ENCODE assay signal across 8 mouse cellular contexts in genomic region chr13:23620733-23621531, GRCm38 (mm10). TPM values are rescaled to one million over a fixed set of nuclear protein-coding genes. Genes with fewer than 3 reads are reported as not detected.
DNase-seq lines count a peak whose midpoint lies in the region; ATAC-seq and TF ChIP-seq lines count a peak whose summit lies in the region.

Gene Hist1h2be, minus strand, starts transcription at chr13:23621124.

- H3K9ac ChIP-seq in limb, embryonic 12.5 days (replicated peaks) = peak within 1 kb of the TSS; percentile 93
- peak within 1 kb of the TSS; percentile 71 for H3K9ac ChIP-seq in midbrain, embryonic 14.5 days (replicated peaks; ENCODE audit: low read length)

- TF ChIP-seq POLR2A in bone marrow macrophage, adult 2 months (IDR thresholded peaks at IDR 0.05; ENCODE audit: borderline replicate concordance, low read depth, low read length) = no peak
- TF ChIP-seq POLR2A in embryonic fibroblast, embryonic 13.5 days (IDR thresholded peaks at IDR 0.05; ENCODE audit: low read depth, low read length) = peak; percentile 86; the same call in 1 of the 2 replicates

- no peaks in the 10 kb centered on the region for H3K9me3 ChIP-seq in limb, embryonic 12.5 days
- no peaks in the 10 kb centered on the region for H3K9me3 ChIP-seq in midbrain, embryonic 14.5 days (ENCODE audit: control insufficient read depth, low read length)

- H3K36me3 ChIP-seq in limb, embryonic 12.5 days = no peaks in the 10 kb centered on the region
- no peaks in the 10 kb centered on the region for H3K36me3 ChIP-seq in midbrain, embryonic 14.5 days (ENCODE audit: control insufficient read depth, insufficient read depth, low read length)

- peaks cover 14% of the 10 kb centered on the region for H3K4me1 ChIP-seq in bone marrow macrophage, adult 2 months (ENCODE audit: control insufficient read depth, insufficient read depth, low read length)
- H3K4me1 ChIP-seq in embryonic fibroblast, embryonic 13.5 days (ENCODE audit: control insufficient read depth, insufficient read depth, low read length) = peaks cover 3% of the 10 kb centered on the region; the same call in 1 of the 2 replicates
- H3K4me1 ChIP-seq in limb, embryonic 12.5 days (replicated peaks) = peaks cover 10% of the 10 kb centered on the region
- peaks cover 13% of the 10 kb centered on the region for H3K4me1 ChIP-seq in midbrain, embryonic 14.5 days (ENCODE audit: control insufficient read depth, insufficient read depth, low read length)

- peak within 1 kb of the TSS; percentile 90 for H3K27ac ChIP-seq in bone marrow macrophage, adult 2 months (ENCODE audit: insufficient read depth, low read depth, low read length)
- H3K27ac ChIP-seq in embryonic fibroblast, embryonic 13.5 days (ENCODE audit: insufficient read depth, low read length) = peak within 1 kb of the TSS; percentile 86
- H3K27ac ChIP-seq in limb, embryonic 12.5 days = peak within 1 kb of the TSS; percentile 99
- peak within 1 kb of the TSS; percentile 86 for H3K27ac ChIP-seq in midbrain, embryonic 14.5 days (replicated peaks; ENCODE audit: low read depth, low read length)

- WGBS in limb, embryonic 12.5 days = under 1% methylated on average over 27 of the region's 27 CpGs
- under 1% methylated on average over 27 of the region's 27 CpGs for WGBS in midbrain, embryonic 14.5 days

- no peaks in the 10 kb centered on the region for H3K27me3 ChIP-seq in limb, embryonic 12.5 days
- no peaks in the 10 kb centered on the region for H3K27me3 ChIP-seq in midbrain, embryonic 14.5 days (ENCODE audit: control insufficient read depth, insufficient read depth, low read length)

- ATAC-seq in limb, embryonic 12.5 days (ENCODE audit: insufficient number of reproducible peaks, insufficient read depth, low FRiP score, low TSS enrichment, low read depth) = peak; percentile 86
- peak; percentile 87 for ATAC-seq in midbrain, embryonic 14.5 days (ENCODE audit: low FRiP score, low TSS enrichment)

- peak within 1 kb of the TSS; percentile 87 for H3K4me2 ChIP-seq in limb, embryonic 12.5 days
- peak within 1 kb of the TSS; percentile 99 for H3K4me2 ChIP-seq in midbrain, embryonic 14.5 days (ENCODE audit: low read length)

- peak; percentile 73 to 77 for DNase-seq in B cell, adult 2 months
- peak; percentile 87 for DNase-seq in heart, adult 8-10 months (ENCODE audit: low spot score)
- peak; percentile 59 to 82 for DNase-seq in kidney, adult 8-10 months
- peak; percentile 92 for DNase-seq in midbrain, embryonic 14.5 days
- peak; percentile 71 for DNase-seq in spleen, adult 12 weeks (ENCODE audit: low spot score)

- H3K4me3 ChIP-seq in bone marrow macrophage, adult 2 months (ENCODE audit: insufficient read depth, low read length) = peak within 1 kb of the TSS; percentile 64
- peak within 1 kb of the TSS; percentile 75 for H3K4me3 ChIP-seq in embryonic fibroblast, embryonic 13.5 days (ENCODE audit: insufficient read depth, low read length)
- peak within 1 kb of the TSS; percentile 68 for H3K4me3 ChIP-seq in limb, embryonic 12.5 days (replicated peaks)
- H3K4me3 ChIP-seq in midbrain, embryonic 14.5 days (replicated peaks; ENCODE audit: low read depth, low read length) = peak within 1 kb of the TSS; percentile 57

- no peak for TF ChIP-seq CTCF in bone marrow macrophage, adult 2 months (IDR thresholded peaks at IDR 0.05; ENCODE audit: low read depth, low read length)
- no peak for TF ChIP-seq CTCF in embryonic fibroblast, embryonic 13.5 days (IDR thresholded peaks at IDR 0.05; ENCODE audit: borderline replicate concordance, insufficient read depth, low read length)

RNA-seq across cellular contexts. Expression of gene Hist1h2be, which starts in this region (rescaled TPM):
- 0.86 and 2.1 TPM in 2 replicates for polyA plus RNA-seq in bone marrow macrophage, adult 2 months (2012; ENCODE audit: insufficient read depth, insufficient read length, missing spikeins)
- 2.2 and 4.1 TPM in 2 replicates for polyA plus RNA-seq in embryonic fibroblast, embryonic 13.5 days (2011; ENCODE audit: insufficient read length, low read depth, missing spikeins)
- 10 to 100 TPM; 11.6 to 13.8 (median 12.6) TPM for total RNA-seq in heart, adult 8-10 months (2022)
- 2.2 and 3.7 TPM in 2 replicates for polyA plus RNA-seq in limb, embryonic 12.5 days (2016; fragmentation: Nextera tagmentation; extraction: Ambion mirVana)
- 0.72 and 1.4 TPM in 2 replicates for polyA plus RNA-seq in midbrain, embryonic 14.5 days (2014; fragmentation: Nextera tagmentation; extraction: Ambion mirVana)

Comparison
In these comparisons a context has a peak if more than half of its experiments do, and no peak if none do; other contexts are left out.
1. Peak in every context shown above with its lines: DNase-seq, ATAC-seq, H3K4me3 ChIP-seq and H3K27ac ChIP-seq.